Mouse (Mus musculus): ENCODE data around the gene Acacb. TPM values are rescaled to one million over a fixed set of nuclear protein-coding genes. Genes with fewer than 3 reads are reported as not detected.

Gene Acacb
- polyA plus RNA-seq, 1 experiment from 2014 or later = 16.1 TPM

DNA sequence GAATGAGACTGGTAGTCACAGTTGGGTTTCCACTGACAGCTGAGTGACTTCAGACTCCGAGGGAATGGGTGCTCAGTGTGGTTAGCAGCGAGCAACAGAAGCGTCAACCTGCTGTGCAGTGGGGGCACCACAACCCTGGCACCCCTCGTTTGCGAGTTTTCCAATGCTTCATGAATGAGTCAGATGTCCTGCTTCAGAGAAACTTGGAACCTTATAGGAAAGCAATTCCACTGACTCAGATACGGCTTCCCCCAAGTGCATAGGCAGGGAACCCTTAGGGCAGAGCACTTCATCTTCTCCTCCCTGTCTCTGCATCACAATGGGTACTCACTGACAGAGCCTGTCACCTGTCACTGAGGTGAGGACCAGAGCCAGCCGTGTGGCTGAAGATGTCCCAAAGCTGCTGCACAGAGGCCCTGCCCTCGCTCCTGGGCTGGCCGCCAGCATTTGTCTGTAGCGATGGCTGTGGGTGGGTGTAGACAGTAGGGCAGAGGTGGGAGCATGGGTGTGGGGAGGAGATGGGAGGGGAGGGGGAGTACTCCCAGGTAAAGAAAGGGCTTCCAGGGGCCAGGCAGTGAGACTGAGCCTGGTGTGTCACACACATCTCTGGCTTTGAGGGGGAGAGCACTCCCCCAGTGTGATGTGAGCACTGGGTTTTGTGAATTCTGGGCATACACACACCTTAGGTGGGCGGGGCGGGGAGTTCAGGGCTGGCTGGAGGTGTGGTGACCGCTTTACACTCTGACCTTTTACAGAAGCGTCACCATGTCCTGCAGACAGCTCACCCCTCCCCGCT, 8.7 kb upstream of the Acacb start:
- 74% methylated on average over 15 of the region's 15 CpGs for WGBS
- Histone ChIP-seq H3K4me3 (no peak overlapping the region), H3K36me3 (peaks cover 30% of the 10 kb centered on the region), H3K9ac (0 out of 2 replicates have a peak overlapping the region, but pooled peaks have one; percentile 40), H3K27me3 (replicated peaks) (no peaks in the 10 kb centered on the region), H3K27ac (ENCODE audit: poor library complexity, severe bottlenecking) (peak overlapping the region; percentile 85), H3K4me1 (replicated peaks) (peaks cover 54% of the 10 kb centered on the region), H3K4me2 (0 out of 2 replicates have a peak overlapping the region, but pooled peaks have one; percentile 9), H3K9me3 (replicated peaks) (no peaks in the 10 kb centered on the region)
- ATAC-seq (ENCODE audit: insufficient number of reproducible peaks, low FRiP score) = no peak

GRCm38 (mm10) chr5:114138277-114139164, 7.8 kb upstream of the Acacb start:
- Histone ChIP-seq H3K27ac (ENCODE audit: poor library complexity, severe bottlenecking) (peak overlapping the region; percentile 85), H3K9me3 (replicated peaks) (no peaks in the 10 kb centered on the region), H3K36me3 (peaks cover 29% of the 10 kb centered on the region), H3K4me1 (replicated peaks) (peaks cover 54% of the 10 kb centered on the region), H3K27me3 (replicated peaks) (no peaks in the 10 kb centered on the region), H3K9ac (peak overlapping the region; percentile 40; the same call in 1 of the 2 replicates), H3K4me2 (peak overlapping the region; percentile 9), H3K4me3 (no peak overlapping the region)
- ATAC-seq (ENCODE audit: insufficient number of reproducible peaks, low FRiP score) = no peak
- 69% methylated on average over 21 of the region's 21 CpGs for WGBS

DNA sequence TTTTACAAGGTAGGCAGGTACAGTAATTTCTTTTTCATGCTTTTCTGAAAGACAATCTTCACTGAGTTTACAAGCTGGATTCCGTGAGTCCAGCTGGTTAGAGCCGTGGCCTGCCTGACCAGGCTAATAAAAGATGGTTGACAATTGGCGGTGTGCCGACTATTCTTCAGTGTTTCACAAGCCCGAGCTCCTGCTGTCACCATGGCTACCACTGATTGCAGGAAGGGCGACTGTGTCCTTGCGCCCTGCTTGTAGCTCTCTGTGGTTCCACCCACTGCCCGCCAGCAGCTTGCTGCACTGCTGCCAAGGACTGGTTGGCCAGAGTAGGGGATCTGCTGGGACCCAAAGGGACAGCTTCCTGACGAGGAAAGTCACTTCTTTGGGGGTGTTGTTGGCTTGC, 7.2 kb upstream of the Acacb start:
- ATAC-seq (ENCODE audit: insufficient number of reproducible peaks, low FRiP score) = peak; percentile 81
- no peaks in the 10 kb centered on the region for H3K9me3 ChIP-seq (replicated peaks)
- peak overlapping the region; percentile 85 for H3K27ac ChIP-seq (ENCODE audit: poor library complexity, severe bottlenecking)
- WGBS = 36% methylated on average over 9 of the region's 9 CpGs
- H3K27me3 ChIP-seq (replicated peaks) = no peaks in the 10 kb centered on the region
- peaks cover 54% of the 10 kb centered on the region for H3K4me1 ChIP-seq (replicated peaks)
- no peak overlapping the region for H3K9ac ChIP-seq
- H3K4me2 ChIP-seq = peak overlapping the region; percentile 9; the same call in 1 of the 2 replicates
- H3K4me3 ChIP-seq = no peak overlapping the region
- peaks cover 27% of the 10 kb centered on the region for H3K36me3 ChIP-seq

GRCm38 (mm10) chr5:114147043-114147972, 973 bp downstream of the Acacb start:
- peak overlapping the region; percentile 70 for H3K9ac ChIP-seq
- no peaks in the 10 kb centered on the region for H3K36me3 ChIP-seq
- peak overlapping the region; percentile 64 for H3K4me2 ChIP-seq
- peaks cover 41% of the 10 kb centered on the region for H3K4me1 ChIP-seq (replicated peaks)
- no peaks in the 10 kb centered on the region for H3K27me3 ChIP-seq (replicated peaks)
- peak overlapping the region; percentile 97 for H3K27ac ChIP-seq (ENCODE audit: poor library complexity, severe bottlenecking)
- peak overlapping the region; percentile 47 for H3K4me3 ChIP-seq
- ATAC-seq (ENCODE audit: insufficient number of reproducible peaks, low FRiP score) = no peak
- H3K9me3 ChIP-seq (replicated peaks) = no peaks in the 10 kb centered on the region
- 53% methylated on average over 14 of the region's 14 CpGs for WGBS

- no peak overlapping the region for H3K4me2 ChIP-seq
- no peaks in the 10 kb centered on the region for H3K36me3 ChIP-seq
- no peak overlapping the region for H3K27ac ChIP-seq (ENCODE audit: poor library complexity, severe bottlenecking)
- H3K4me1 ChIP-seq (replicated peaks) = peaks cover 36% of the 10 kb centered on the region
- 81% methylated on average over 12 of the region's 12 CpGs for WGBS
- no peaks in the 10 kb centered on the region for H3K9me3 ChIP-seq (replicated peaks)
- no peak overlapping the region for H3K9ac ChIP-seq
- ATAC-seq (ENCODE audit: insufficient number of reproducible peaks, low FRiP score) = no peak
- no peaks in the 10 kb centered on the region for H3K27me3 ChIP-seq (replicated peaks)
- no peak overlapping the region for H3K4me3 ChIP-seq
Measured at GRCm38 (mm10) chr5:114152359-114153092, 6.2 kb downstream of the Acacb start.

- peaks cover 36% of the 10 kb centered on the region for H3K4me1 ChIP-seq (replicated peaks)
- no peaks in the 10 kb centered on the region for H3K9me3 ChIP-seq (replicated peaks)
- 10% methylated on average over 12 of the region's 12 CpGs for WGBS
- peak; percentile 12; the same call in 1 of the 2 replicates for ATAC-seq (ENCODE audit: insufficient number of reproducible peaks, low FRiP score)
- H3K9ac ChIP-seq = no peak overlapping the region
- H3K36me3 ChIP-seq = no peaks in the 10 kb centered on the region
- peak overlapping the region; percentile 48 for H3K4me2 ChIP-seq
- peak overlapping the region; percentile 23 for H3K4me3 ChIP-seq
- no peak overlapping the region for H3K27ac ChIP-seq (ENCODE audit: poor library complexity, severe bottlenecking)
- no peaks in the 10 kb centered on the region for H3K27me3 ChIP-seq (replicated peaks)
Measured at GRCm38 (mm10) chr5:114153490-114153889, 7.2 kb downstream of the Acacb start.

DNA sequence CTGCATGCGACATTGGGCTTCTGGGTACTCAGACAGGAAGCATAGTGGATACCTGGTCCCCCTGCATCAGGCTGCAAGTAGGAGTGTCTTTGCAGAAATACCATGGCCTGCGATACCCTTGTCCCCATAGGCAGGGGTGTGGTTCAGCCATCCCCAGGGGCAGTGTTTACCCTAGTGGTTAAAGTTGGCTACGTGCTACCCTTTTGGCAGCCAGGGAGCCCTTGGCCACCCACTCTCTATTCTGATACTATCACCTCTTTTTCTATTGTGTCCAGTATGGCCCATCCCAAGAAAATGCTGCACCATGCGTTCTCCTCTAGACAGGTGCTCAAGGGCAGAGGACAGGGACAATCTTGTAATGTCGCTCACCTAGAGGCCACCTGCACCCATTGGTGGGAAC, 8.4 kb downstream of the Acacb start:
- peaks cover 36% of the 10 kb centered on the region for H3K4me1 ChIP-seq (replicated peaks)

GRCm38 (mm10) chr5:114155168-114155933, 9.0 kb downstream of the Acacb start:
- Histone ChIP-seq H3K4me2 (no peak overlapping the region), H3K27me3 (replicated peaks) (no peaks in the 10 kb centered on the region), H3K9me3 (replicated peaks) (no peaks in the 10 kb centered on the region), H3K4me3 (no peak overlapping the region), H3K27ac (ENCODE audit: poor library complexity, severe bottlenecking) (no peak overlapping the region), H3K4me1 (replicated peaks) (peaks cover 36% of the 10 kb centered on the region), H3K9ac (no peak overlapping the region; the same call in 1 of the 2 replicates), H3K36me3 (no peaks in the 10 kb centered on the region)
- no peak for ATAC-seq (ENCODE audit: insufficient number of reproducible peaks, low FRiP score)
- WGBS = 48% methylated on average over 9 of the region's 9 CpGs

More for the DNA sequence above, 8.4 kb downstream of the Acacb start:
- no peak for ATAC-seq (ENCODE audit: insufficient number of reproducible peaks, low FRiP score)
- Histone ChIP-seq H3K4me3 (no peak overlapping the region), H3K27ac (ENCODE audit: poor library complexity, severe bottlenecking) (no peak overlapping the region), H3K9ac (no peak overlapping the region; the same call in 1 of the 2 replicates), H3K36me3 (no peaks in the 10 kb centered on the region), H3K4me2 (no peak overlapping the region), H3K27me3 (replicated peaks) (no peaks in the 10 kb centered on the region), H3K9me3 (replicated peaks) (no peaks in the 10 kb centered on the region)
- 82% methylated on average over 5 of the region's 5 CpGs for WGBS

- no peak for ATAC-seq (ENCODE audit: insufficient number of reproducible peaks, low FRiP score)
Measured at GRCm38 (mm10) chr5:114157236-114157635, 10.9 kb downstream of the Acacb start.

More at GRCm38 (mm10) chr5:114157236-114157635, 10.9 kb downstream of the Acacb start:
- no peak overlapping the region for H3K4me2 ChIP-seq
- H3K36me3 ChIP-seq = no peaks in the 10 kb centered on the region
- WGBS = 46% methylated on average over 7 of the region's 7 CpGs
- no peaks in the 10 kb centered on the region for H3K27me3 ChIP-seq (replicated peaks)
- H3K9ac ChIP-seq = no peak overlapping the region
- H3K27ac ChIP-seq (ENCODE audit: poor library complexity, severe bottlenecking) = no peak overlapping the region
- H3K4me1 ChIP-seq (replicated peaks) = peaks cover 26% of the 10 kb centered on the region
- H3K4me3 ChIP-seq = no peak overlapping the region
- H3K9me3 ChIP-seq (replicated peaks) = no peaks in the 10 kb centered on the region

Measured in heart, embryonic 12.5 days (tissue).